Mouse (Mus musculus): ENCODE data around the gene Slc26a8. TPM values are rescaled to one million over a fixed set of nuclear protein-coding genes. Genes with fewer than 3 reads are reported as not detected.

Gene Slc26a8
- polyA plus RNA-seq, 2 experiments, result 0.77 to 2.6 TPM

DNA sequence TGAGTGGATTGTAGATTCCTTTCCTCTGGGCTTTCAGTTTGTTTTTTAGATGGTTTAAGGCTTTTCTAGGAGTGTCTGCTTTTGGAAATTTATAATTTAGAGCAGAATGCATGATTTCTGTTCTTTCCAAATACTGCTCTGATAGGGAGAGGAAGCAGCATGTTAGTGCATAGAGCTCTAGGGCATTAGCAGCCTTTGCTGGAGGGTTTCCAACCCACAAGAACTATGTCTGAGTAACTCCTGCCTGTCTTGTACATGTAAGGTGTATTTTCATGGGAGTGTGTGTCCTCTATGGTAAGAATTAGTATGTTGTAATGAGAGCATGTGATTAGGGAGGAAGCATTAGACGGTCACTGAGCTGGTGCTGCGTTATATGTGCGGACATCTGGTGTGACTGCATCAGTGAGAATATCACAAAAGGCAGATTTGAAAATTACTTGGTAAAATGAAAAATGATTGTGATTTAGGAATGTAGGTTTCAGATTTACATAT is 17.1 kb upstream of the Slc26a8 start:
- Histone ChIP-seq H3K4me3 (replicated peaks; ENCODE audit: low read length) (no peak overlapping the region), H3K27me3 (ENCODE audit: control insufficient read depth, insufficient read depth, low read length) (no peaks in the 10 kb centered on the region), H3K9ac (ENCODE audit: low read depth, low read length, severe bottlenecking) (no peak overlapping the region), H3K4me1 (ENCODE audit: control insufficient read depth, insufficient read depth, low read length) (peaks cover 5% of the 10 kb centered on the region; the same call in 1 of the 2 replicates), H3K36me3 (ENCODE audit: control insufficient read depth, insufficient read depth, low read length) (no peaks in the 10 kb centered on the region), H3K9me3 (ENCODE audit: control insufficient read depth, low read length) (no peaks in the 10 kb centered on the region), H3K4me2 (replicated peaks; ENCODE audit: low read depth, low read length, severe bottlenecking) (no peak overlapping the region), H3K27ac (replicated peaks; ENCODE audit: low read depth, low read length) (no peak overlapping the region)
- TF ChIP-seq POLR2A (IDR thresholded peaks at IDR 0.05; ENCODE audit: borderline replicate concordance, extremely low read depth, insufficient read depth, insufficient read length), result no peak
- 87% methylated on average over 3 of the region's 3 CpGs for WGBS
- DNase-seq (ENCODE audit: low spot score) (no peak), ATAC-seq (ENCODE audit: low FRiP score, low read depth) (no peak)

DNA sequence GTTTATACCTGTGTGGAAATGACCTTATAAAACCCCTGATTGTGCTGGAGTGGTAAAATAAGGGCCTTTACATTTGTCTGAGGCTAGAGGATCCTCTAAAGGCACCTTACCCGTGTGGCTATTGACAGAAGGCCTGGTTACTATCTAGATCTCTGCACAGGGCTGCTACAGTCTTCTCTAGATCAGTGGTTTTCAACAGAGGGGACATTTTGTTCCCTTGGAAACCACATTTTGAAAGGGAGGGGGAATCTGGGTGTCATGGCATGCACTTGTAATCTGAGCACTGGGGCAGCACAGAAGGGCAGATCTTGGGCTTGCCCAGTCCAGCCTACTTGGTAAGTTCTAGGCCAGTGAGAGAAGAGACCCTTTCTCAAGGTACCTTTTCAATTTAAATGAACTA is 16.7 kb upstream of the Slc26a8 start:
- no peak overlapping the region for H3K9ac ChIP-seq (ENCODE audit: low read depth, low read length, severe bottlenecking)

DNA sequence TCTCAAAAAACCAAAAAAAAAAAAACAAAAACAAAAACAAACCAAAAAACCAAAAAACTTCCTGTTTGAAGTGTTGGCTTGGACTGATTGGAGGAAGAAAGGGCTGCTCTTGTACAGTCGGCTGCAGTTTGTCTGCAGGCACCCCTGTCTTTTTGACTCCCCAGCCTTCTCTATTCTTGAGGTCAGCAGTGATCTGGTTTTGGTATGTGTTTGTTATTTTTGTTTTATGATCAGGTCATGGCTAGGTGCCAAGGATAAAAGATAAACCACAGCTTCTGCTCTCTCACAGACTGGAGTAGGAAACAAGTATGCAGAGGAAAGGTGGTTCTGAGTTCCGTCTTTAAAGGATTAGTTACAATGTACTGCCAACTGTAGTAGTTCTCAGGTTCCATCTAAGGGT is 12.6 kb upstream of the Slc26a8 start:
- Histone ChIP-seq H3K9me3 (ENCODE audit: control insufficient read depth, low read length) (no peaks in the 10 kb centered on the region), H3K27me3 (ENCODE audit: control insufficient read depth, insufficient read depth, low read length) (no peaks in the 10 kb centered on the region), H3K4me2 (replicated peaks; ENCODE audit: low read depth, low read length, severe bottlenecking) (no peak overlapping the region), H3K9ac (ENCODE audit: low read depth, low read length, severe bottlenecking) (no peak overlapping the region), H3K36me3 (ENCODE audit: control insufficient read depth, insufficient read depth, low read length) (no peaks in the 10 kb centered on the region), H3K4me3 (replicated peaks; ENCODE audit: low read length) (no peak overlapping the region), H3K27ac (replicated peaks; ENCODE audit: low read depth, low read length) (no peak overlapping the region), H3K4me1 (ENCODE audit: control insufficient read depth, insufficient read depth, low read length) (no peaks in the 10 kb centered on the region; the same call in 1 of the 2 replicates)
- ATAC-seq (ENCODE audit: low FRiP score, low read depth) (no peak), DNase-seq (ENCODE audit: low spot score) (no peak)
- 62% methylated on average over 2 of the region's 2 CpGs for WGBS
- TF ChIP-seq POLR2A (IDR thresholded peaks at IDR 0.05; ENCODE audit: borderline replicate concordance, extremely low read depth, insufficient read depth, insufficient read length), result no peak

More for the DNA sequence above, 16.7 kb upstream of the Slc26a8 start:
- Histone ChIP-seq H3K4me3 (replicated peaks; ENCODE audit: low read length) (no peak overlapping the region), H3K4me2 (replicated peaks; ENCODE audit: low read depth, low read length, severe bottlenecking) (no peak overlapping the region), H3K27ac (replicated peaks; ENCODE audit: low read depth, low read length) (no peak overlapping the region), H3K4me1 (ENCODE audit: control insufficient read depth, insufficient read depth, low read length) (peaks cover 5% of the 10 kb centered on the region; the same call in 1 of the 2 replicates), H3K27me3 (ENCODE audit: control insufficient read depth, insufficient read depth, low read length) (no peaks in the 10 kb centered on the region), H3K36me3 (ENCODE audit: control insufficient read depth, insufficient read depth, low read length) (no peaks in the 10 kb centered on the region), H3K9me3 (ENCODE audit: control insufficient read depth, low read length) (no peaks in the 10 kb centered on the region)
- 39% methylated on average over 1 of the region's 1 CpGs for WGBS
- ATAC-seq (ENCODE audit: low FRiP score, low read depth) (no peak), DNase-seq (ENCODE audit: low spot score) (no peak)
- TF ChIP-seq POLR2A (IDR thresholded peaks at IDR 0.05; ENCODE audit: borderline replicate concordance, extremely low read depth, insufficient read depth, insufficient read length), result no peak

DNA sequence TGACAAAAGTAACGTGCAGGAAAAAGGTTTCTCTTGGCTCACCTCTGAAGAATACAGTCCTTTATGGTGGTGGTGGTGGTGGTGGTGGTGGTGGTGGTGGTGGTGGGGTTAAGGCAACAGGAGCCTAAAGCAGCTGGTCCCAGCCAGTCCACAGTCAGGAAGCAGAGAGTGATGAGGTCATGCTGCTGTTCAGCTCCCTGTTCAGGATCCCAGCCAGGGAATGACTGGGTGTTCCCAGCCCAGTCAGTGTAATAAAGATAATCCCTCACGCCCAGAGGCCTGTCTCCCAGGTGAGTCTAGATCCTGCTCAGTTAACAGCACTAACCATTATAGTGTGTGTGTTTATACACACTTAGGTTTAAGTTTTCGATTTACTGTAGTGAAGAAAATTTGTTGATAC is 11.7 kb upstream of the Slc26a8 start:
- Histone ChIP-seq H3K27ac (replicated peaks; ENCODE audit: low read depth, low read length) (no peak overlapping the region), H3K9ac (ENCODE audit: low read depth, low read length, severe bottlenecking) (no peak overlapping the region), H3K4me3 (replicated peaks; ENCODE audit: low read length) (no peak overlapping the region), H3K36me3 (ENCODE audit: control insufficient read depth, insufficient read depth, low read length) (no peaks in the 10 kb centered on the region), H3K4me2 (replicated peaks; ENCODE audit: low read depth, low read length, severe bottlenecking) (no peak overlapping the region), H3K4me1 (ENCODE audit: control insufficient read depth, insufficient read depth, low read length) (no peaks in the 10 kb centered on the region; the same call in 1 of the 2 replicates), H3K9me3 (ENCODE audit: control insufficient read depth, low read length) (no peaks in the 10 kb centered on the region), H3K27me3 (ENCODE audit: control insufficient read depth, insufficient read depth, low read length) (no peaks in the 10 kb centered on the region)
- ATAC-seq (ENCODE audit: low FRiP score, low read depth) (no peak), DNase-seq (ENCODE audit: low spot score) (no peak)
- 73% methylated on average over 3 of the region's 3 CpGs for WGBS
- no peak for TF ChIP-seq POLR2A (IDR thresholded peaks at IDR 0.05; ENCODE audit: borderline replicate concordance, extremely low read depth, insufficient read depth, insufficient read length)

DNA sequence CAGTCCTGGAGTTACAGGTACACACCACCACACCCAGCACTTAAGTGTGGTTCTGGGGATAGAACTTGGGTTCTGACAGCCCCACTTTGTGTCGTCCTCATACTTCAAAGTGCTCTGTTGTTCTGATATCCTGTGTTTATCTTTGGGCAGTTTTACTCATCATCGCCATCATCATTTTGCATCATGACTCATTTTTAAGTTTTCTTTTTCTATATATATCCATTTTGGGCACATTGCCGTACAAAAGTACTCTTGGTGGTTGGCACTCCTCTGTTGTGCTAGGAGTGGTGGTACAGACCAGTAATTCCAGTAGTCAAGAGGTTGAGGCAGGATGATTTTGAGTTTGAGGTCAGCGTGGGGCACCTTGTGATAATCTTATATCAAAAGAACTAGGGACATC is 11.1 kb upstream of the Slc26a8 start:
- Histone ChIP-seq H3K9ac (ENCODE audit: low read depth, low read length, severe bottlenecking) (no peak overlapping the region), H3K36me3 (ENCODE audit: control insufficient read depth, insufficient read depth, low read length) (no peaks in the 10 kb centered on the region), H3K27ac (replicated peaks; ENCODE audit: low read depth, low read length) (no peak overlapping the region), H3K4me3 (replicated peaks; ENCODE audit: low read length) (no peak overlapping the region), H3K27me3 (ENCODE audit: control insufficient read depth, insufficient read depth, low read length) (no peaks in the 10 kb centered on the region), H3K4me1 (ENCODE audit: control insufficient read depth, insufficient read depth, low read length) (no peaks in the 10 kb centered on the region; the same call in 1 of the 2 replicates), H3K4me2 (replicated peaks; ENCODE audit: low read depth, low read length, severe bottlenecking) (no peak overlapping the region), H3K9me3 (ENCODE audit: control insufficient read depth, low read length) (no peaks in the 10 kb centered on the region)
- no peak for TF ChIP-seq POLR2A (IDR thresholded peaks at IDR 0.05; ENCODE audit: borderline replicate concordance, extremely low read depth, insufficient read depth, insufficient read length)
- ATAC-seq (ENCODE audit: low FRiP score, low read depth) (no peak), DNase-seq (ENCODE audit: low spot score) (no peak)
- WGBS, result 93% methylated on average over 4 of the region's 4 CpGs

DNA sequence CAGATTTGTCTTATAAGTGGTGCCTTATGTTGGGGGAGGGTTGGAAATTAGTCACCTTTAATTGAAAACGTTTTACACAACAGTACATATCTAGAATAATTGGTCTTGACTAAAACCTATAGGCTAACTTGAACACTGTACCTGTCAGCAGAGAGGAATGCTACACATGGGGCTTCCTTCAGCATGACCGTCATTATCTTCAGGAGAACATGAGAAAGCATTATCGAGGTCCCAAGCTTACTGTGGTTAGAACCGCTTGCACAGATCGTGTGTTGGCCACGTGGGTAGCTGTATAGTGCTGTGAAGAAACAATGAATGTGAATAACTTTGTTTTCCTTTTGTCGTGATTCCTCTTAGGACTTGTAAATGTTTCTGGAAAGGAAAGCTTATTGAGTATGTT is 9.8 kb upstream of the Slc26a8 start:
- 76% methylated on average over 7 of the region's 7 CpGs for WGBS
- Histone ChIP-seq H3K36me3 (ENCODE audit: control insufficient read depth, insufficient read depth, low read length) (no peaks in the 10 kb centered on the region), H3K4me1 (ENCODE audit: control insufficient read depth, insufficient read depth, low read length) (no peaks in the 10 kb centered on the region; the same call in 1 of the 2 replicates), H3K27ac (replicated peaks; ENCODE audit: low read depth, low read length) (no peak overlapping the region), H3K9ac (ENCODE audit: low read depth, low read length, severe bottlenecking) (no peak overlapping the region), H3K9me3 (ENCODE audit: control insufficient read depth, low read length) (no peaks in the 10 kb centered on the region), H3K4me2 (replicated peaks; ENCODE audit: low read depth, low read length, severe bottlenecking) (no peak overlapping the region), H3K27me3 (ENCODE audit: control insufficient read depth, insufficient read depth, low read length) (no peaks in the 10 kb centered on the region), H3K4me3 (replicated peaks; ENCODE audit: low read length) (no peak overlapping the region)
- ATAC-seq (ENCODE audit: low FRiP score, low read depth) (no peak), DNase-seq (ENCODE audit: low spot score) (no peak)
- TF ChIP-seq POLR2A (IDR thresholded peaks at IDR 0.05; ENCODE audit: borderline replicate concordance, extremely low read depth, insufficient read depth, insufficient read length), result no peak
